ENCODE assay signal across 9 mouse cellular contexts in genomic region chr12:108613081-108613480, GRCm38 (mm10). TPM values are rescaled to one million over a fixed set of nuclear protein-coding genes. Genes with fewer than 3 reads are reported as not detected.
DNase-seq lines count a peak whose midpoint lies in the region; ATAC-seq and TF ChIP-seq lines count a peak whose summit lies in the region.
"Had no signal": no experiment of that assay in that cellular context is flagged by ENCODE, and none has a peak within 500 bp of the region (broad histone marks: within the 10 kb centered on the region; RNA-seq: fewer than 3 reads in every experiment).

No protein-coding gene starts in this region.

- ATAC-seq in megakaryocyte-erythroid progenitor cell, adult 5-6 weeks (replicated peaks; ENCODE audit: low FRiP score, low TSS enrichment, poor library complexity, severe bottlenecking), result peak; percentile 74
- ATAC-seq in hindbrain, embryonic 13.5 days (ENCODE audit: low FRiP score), result no peak

- H3K36me3 ChIP-seq in splenic B cell, adult 2 months (ENCODE audit: control insufficient read depth, insufficient read depth, low read length, poor library complexity, severe bottlenecking), result no peaks in the 10 kb centered on the region
- H3K36me3 ChIP-seq in hindbrain, embryonic 13.5 days, result 0 out of 2 replicates have a peak, but pooled peaks cover 3% of the 10 kb centered on the region
- H3K36me3 ChIP-seq: hindbrain, embryonic 15.5 days had no signal

- H3K4me3 ChIP-seq in layer of hippocampus, adult 2 months, result no peak overlapping the region
- H3K4me3 ChIP-seq in hindbrain, embryonic 13.5 days, result no peak overlapping the region
- H3K4me3 ChIP-seq: hindbrain, embryonic 15.5 days had no signal

- TF ChIP-seq CTCF in layer of hippocampus, adult 2 months (conservative IDR thresholded peaks at IDR 0.05), result peak; percentile 85

- H3K4me1 ChIP-seq in hindbrain, embryonic 13.5 days (replicated peaks), result peaks cover 51% of the 10 kb centered on the region

- 50% methylated on average over 3 of the region's 3 CpGs for WGBS in hindbrain, embryonic 13.5 days

- peak; percentile 73 to 79 for DNase-seq in CD8-positive naive resting alpha-beta T cell, adult 2 months (ENCODE audit: low read depth in 2 of 2, low spot score in 2 of 2)
- peak; percentile 83 for DNase-seq in T-cell, adult 2 months (ENCODE audit: low spot score)
- DNase-seq in cerebellum, postnatal 10 days, result peak; percentile 71 to 74
- DNase-seq in heart, adult 9 months (ENCODE audit: low spot score in 2 of 2), result peak; percentile 25 to 49
- peak in 1 of 2 experiments; percentile 56 for DNase-seq in layer of hippocampus, adult 2 months (ENCODE audit: low spot score in 2 of 2)
- DNase-seq in splenic B cell, adult 2 months (ENCODE audit: low read depth, low spot score), result peak; percentile 91

- H3K4me2 ChIP-seq in hindbrain, embryonic 13.5 days, result no peak overlapping the region
- H3K4me2 ChIP-seq: hindbrain, embryonic 15.5 days had no signal

- no peak overlapping the region for H3K9ac ChIP-seq in hindbrain, embryonic 13.5 days
- H3K9ac ChIP-seq: hindbrain, embryonic 15.5 days had no signal

- no peaks in the 10 kb centered on the region for H3K9me3 ChIP-seq in hindbrain, embryonic 13.5 days
- H3K9me3 ChIP-seq: hindbrain, embryonic 15.5 days had no signal

- H3K27ac ChIP-seq in layer of hippocampus, adult 2 months, result no peak overlapping the region
- H3K27ac ChIP-seq in hindbrain, embryonic 13.5 days, result no peak overlapping the region
- H3K27ac ChIP-seq: hindbrain, embryonic 15.5 days had no signal

- H3K27me3 ChIP-seq in splenic B cell, adult 2 months (ENCODE audit: control insufficient read depth, insufficient read depth, low read length, poor library complexity, severe bottlenecking), result no peaks in the 10 kb centered on the region
- no peaks in the 10 kb centered on the region for H3K27me3 ChIP-seq in hindbrain, embryonic 13.5 days
- H3K27me3 ChIP-seq: hindbrain, embryonic 15.5 days had no signal

RNA-seq across cellular contexts. Expression of gene Evl, which starts 58.6 kb away (rescaled TPM):
- total RNA-seq in layer of hippocampus, adult 2 months (2021), result 100 to 1,000 TPM; 194 to 199 TPM
- 5.5 and 11.1 TPM in 2 replicates for total RNA-seq in megakaryocyte-erythroid progenitor cell, adult 5-6 weeks (2014; fragmentation: Nextera tagmentation)
- total RNA-seq in megakaryocyte-erythroid progenitor cell, adult 5-6 weeks (2017), result 1.4 and 26.8 TPM in 2 replicates
- 205 and 206 TPM in 2 replicates for polyA plus RNA-seq in hindbrain, embryonic 13.5 days (2015; fragmentation: Nextera tagmentation; extraction: Ambion mirVana)

Comparison
In these comparisons a context has a peak if more than half of its experiments do, and no peak if none do; other contexts are left out.
1. RNA of gene Evl, which starts 58.6 kb away (total RNA-seq): 194 to 199 TPM in layer of hippocampus, adult 2 months; 1.4 to 26.8 TPM in megakaryocyte-erythroid progenitor cell, adult 5-6 weeks; every median in the first group is over 4 times any median in the second.